Mouse (Mus musculus) small intestine, adult 2 months (tissue): Measurements from ENCODE around the gene Rbm7.

ENCODE experiments used
- CTCF ChIP-seq: fragments of 200-500 bp; IDR thresholded peaks from 2 replicates; pipeline ENCODE4 v1.5.1; 2012; ENCODE audit warnings: low read depth, mild to moderate bottlenecking, control low read depth, inconsistent platforms, low read length, moderate library complexity, mixed read lengths; ENCODE audit not compliant: insufficient replicate concordance, insufficient read length; ENCODE audit errors: extremely low read depth
- POLR2A ChIP-seq: fragments of 200-500 bp; IDR thresholded peaks from 2 replicates; pipeline ENCODE4 v1.6.1; 2012; ENCODE audit warnings: low read depth, mild to moderate bottlenecking, control low read depth, inconsistent platforms, low read length, moderate library complexity

GRCm38 (mm10) chr9:48526520-48526919 is 31.4 kb upstream of the Rbm7 start:
- TF ChIP-seq POLR2A, result no peak
- no peak for TF ChIP-seq CTCF
